Comparison of ENCODE assay signal across 23 mouse cellular contexts in genomic region chr4:148433336-148433735, GRCm38 (mm10). TPM values are rescaled to one million over a fixed set of nuclear protein-coding genes. Genes with fewer than 3 reads are reported as not detected.
A peak's percentile ranks its signal among the peaks of the same experiment; 100 is the strongest.
DNase-seq lines count a peak whose midpoint lies in the region; ATAC-seq lines count a peak whose summit lies in the region.
"Had no signal": no experiment of that assay in that cellular context is flagged by ENCODE, and none has a peak within 500 bp of the region (broad histone marks: within the 10 kb centered on the region; RNA-seq: fewer than 3 reads in every experiment).

No protein-coding gene starts in this region.

- H3K4me2 ChIP-seq in hindbrain, embryonic 11.5 days (replicated peaks; ENCODE audit: low read depth, low read length): no peak overlapping the region
- H3K4me2 ChIP-seq in hindbrain, embryonic 13.5 days: no peak overlapping the region
- no peak overlapping the region for H3K4me2 ChIP-seq in midbrain, embryonic 14.5 days (ENCODE audit: low read length)
- H3K4me2 ChIP-seq: heart, embryonic 13.5 days had no signal

- 0 out of 2 replicates have a peak overlapping the region, but pooled peaks have one; percentile 30 for H3K27ac ChIP-seq in hindbrain, embryonic 11.5 days (ENCODE audit: low read depth, low read length)
- H3K27ac ChIP-seq in hindbrain, embryonic 13.5 days: no peak overlapping the region
- no peak overlapping the region for H3K27ac ChIP-seq in midbrain, embryonic 14.5 days (replicated peaks; ENCODE audit: low read depth, low read length)
- H3K27ac ChIP-seq in midbrain, embryonic 10.5 days (replicated peaks): no peak overlapping the region
- H3K27ac ChIP-seq: heart, embryonic 13.5 days; macrophage; stomach, postnatal 0 days had no signal

- H3K9me3 ChIP-seq in hindbrain, embryonic 11.5 days (ENCODE audit: control insufficient read depth, low read length): no peaks in the 10 kb centered on the region
- H3K9me3 ChIP-seq in hindbrain, embryonic 13.5 days: no peaks in the 10 kb centered on the region
- no peaks in the 10 kb centered on the region for H3K9me3 ChIP-seq in midbrain, embryonic 14.5 days (ENCODE audit: control insufficient read depth, low read length)
- no peaks in the 10 kb centered on the region for H3K9me3 ChIP-seq in midbrain, embryonic 10.5 days (replicated peaks)
- H3K9me3 ChIP-seq: heart, embryonic 13.5 days had no signal

- no peaks in the 10 kb centered on the region for H3K36me3 ChIP-seq in hindbrain, embryonic 11.5 days (ENCODE audit: control insufficient read depth, insufficient read depth, low read length)
- H3K36me3 ChIP-seq in hindbrain, embryonic 13.5 days: peaks cover 6% of the 10 kb centered on the region
- peaks cover 3% of the 10 kb centered on the region; the same call in 1 of the 2 replicates for H3K36me3 ChIP-seq in midbrain, embryonic 14.5 days (ENCODE audit: control insufficient read depth, insufficient read depth, low read length)
- H3K36me3 ChIP-seq in midbrain, embryonic 10.5 days: peaks cover 29% of the 10 kb centered on the region

- intact Hi-C loops in gastrocnemius, postnatal 14 days (cut with DNase I; ENCODE audit: low total_unique reads): loop anchor here (10.0 kb wide), 1 partner anchor 329 kb away; no protein-coding TSS in a partner anchor

- 83% methylated on average over 18 of the region's 18 CpGs for WGBS in hindbrain, embryonic 11.5 days
- 84% methylated on average over 18 of the region's 18 CpGs for WGBS in hindbrain, embryonic 13.5 days
- 83% methylated on average over 18 of the region's 18 CpGs for WGBS in midbrain, embryonic 14.5 days
- 89% methylated on average over 18 of the region's 18 CpGs for WGBS in midbrain, embryonic 10.5 days

- H3K4me1 ChIP-seq in hindbrain, embryonic 11.5 days (replicated peaks; ENCODE audit: control insufficient read depth, insufficient read depth, low read length): no peaks in the 10 kb centered on the region
- peaks cover 40% of the 10 kb centered on the region for H3K4me1 ChIP-seq in hindbrain, embryonic 13.5 days (replicated peaks)
- H3K4me1 ChIP-seq in midbrain, embryonic 14.5 days (ENCODE audit: control insufficient read depth, insufficient read depth, low read length): peaks cover 1% of the 10 kb centered on the region; the same call in 1 of the 2 replicates
- H3K4me1 ChIP-seq in midbrain, embryonic 10.5 days: peaks cover 21% of the 10 kb centered on the region

- H3K4me3 ChIP-seq in hindbrain, embryonic 11.5 days (ENCODE audit: low read depth, low read length): no peak overlapping the region
- H3K4me3 ChIP-seq in hindbrain, embryonic 13.5 days: no peak overlapping the region
- no peak overlapping the region for H3K4me3 ChIP-seq in midbrain, embryonic 14.5 days (replicated peaks; ENCODE audit: low read depth, low read length)
- no peak overlapping the region for H3K4me3 ChIP-seq in midbrain, embryonic 10.5 days
- H3K4me3 ChIP-seq: heart, embryonic 13.5 days had no signal

- H3K9ac ChIP-seq in hindbrain, embryonic 11.5 days (ENCODE audit: low read depth, low read length): no peak overlapping the region
- H3K9ac ChIP-seq in hindbrain, embryonic 13.5 days: no peak overlapping the region
- H3K9ac ChIP-seq in midbrain, embryonic 14.5 days (replicated peaks; ENCODE audit: low read length): 0 out of 2 replicates have a peak overlapping the region, but pooled peaks have one; percentile 12
- H3K9ac ChIP-seq: heart, embryonic 13.5 days had no signal

- H3K27me3 ChIP-seq in hindbrain, embryonic 11.5 days (ENCODE audit: control insufficient read depth, insufficient read depth, low read length): no peaks in the 10 kb centered on the region
- H3K27me3 ChIP-seq in hindbrain, embryonic 13.5 days: no peaks in the 10 kb centered on the region
- no peaks in the 10 kb centered on the region for H3K27me3 ChIP-seq in midbrain, embryonic 14.5 days (ENCODE audit: control insufficient read depth, insufficient read depth, low read length)
- no peaks in the 10 kb centered on the region for H3K27me3 ChIP-seq in midbrain, embryonic 10.5 days (ENCODE audit: low read depth, poor library complexity, severe bottlenecking)
- H3K27me3 ChIP-seq: heart, embryonic 13.5 days had no signal

- no peak for ATAC-seq in hindbrain, embryonic 11.5 days (ENCODE audit: low FRiP score)
- ATAC-seq in hindbrain, embryonic 13.5 days (ENCODE audit: low FRiP score): no peak
- no peak for ATAC-seq in midbrain, embryonic 14.5 days (ENCODE audit: low FRiP score, low TSS enrichment)
- ATAC-seq: forebrain, embryonic 14.5 days; hindbrain, embryonic 16.5 days; lung, postnatal 0 days had no signal

- DNase-seq in hindbrain, embryonic 11.5 days (ENCODE audit: low spot score): no peak
- no peak for DNase-seq in midbrain, embryonic 14.5 days
- no peak for DNase-seq in midbrain, embryonic 10.5 days (ENCODE audit: low spot score)
- peak; percentile 61 for DNase-seq in kidney, postnatal 14 days
- no peak for DNase-seq in gastrocnemius, postnatal 14 days
- no peak for DNase-seq in urinary bladder, postnatal 4 days (ENCODE audit: low spot score in 2 of 2)
- DNase-seq in heart, adult 9 months (ENCODE audit: low spot score in 2 of 2): no peak
- DNase-seq: adrenal gland, postnatal 10 days; cerebellum, adult 2 months; cerebellum, postnatal 36 days; gastrocnemius, postnatal 25 days; heart, adult 18-20 months; heart, postnatal 4 days; layer of hippocampus, adult 9-11 months; thymus, adult 2 months; thymus, postnatal 4 days had no signal

RNA-seq across cellular contexts. Expression of gene Ubiad1, which starts 11.2 kb away (rescaled TPM):
- 14.4 and 14.6 TPM in 2 replicates for polyA plus RNA-seq in hindbrain, embryonic 11.5 days (2014; fragmentation: Nextera tagmentation; extraction: Ambion mirVana)
- polyA plus RNA-seq in hindbrain, embryonic 13.5 days (2015; fragmentation: Nextera tagmentation; extraction: Ambion mirVana): 17.7 and 19.1 TPM in 2 replicates
- 14.7 and 15.9 TPM in 2 replicates for polyA plus RNA-seq in midbrain, embryonic 14.5 days (2014; fragmentation: Nextera tagmentation; extraction: Ambion mirVana)
- polyA plus RNA-seq in midbrain, embryonic 10.5 days (2016; fragmentation: Nextera tagmentation; extraction: Ambion mirVana): 26.2 and 28.3 TPM in 2 replicates
- total RNA-seq in gastrocnemius, postnatal 14 days (2021): 10 to 100 TPM in 1 of 2 experiments, 1 to 10 TPM in 1; 8.4 to 10.1 TPM

RNA-seq across cellular contexts. Expression of gene Mtor, which starts 15.1 kb away (rescaled TPM):
- 28.0 and 33.0 TPM in 2 replicates for polyA plus RNA-seq in hindbrain, embryonic 11.5 days (2014; fragmentation: Nextera tagmentation; extraction: Ambion mirVana)
- polyA plus RNA-seq in hindbrain, embryonic 13.5 days (2015; fragmentation: Nextera tagmentation; extraction: Ambion mirVana): 23.0 and 23.7 TPM in 2 replicates
- polyA plus RNA-seq in midbrain, embryonic 14.5 days (2014; fragmentation: Nextera tagmentation; extraction: Ambion mirVana): 30.6 and 34.8 TPM in 2 replicates
- 20.8 and 25.6 TPM in 2 replicates for polyA plus RNA-seq in midbrain, embryonic 10.5 days (2016; fragmentation: Nextera tagmentation; extraction: Ambion mirVana)
- total RNA-seq in gastrocnemius, postnatal 14 days (2021): 10 to 100 TPM; 27.5 to 31.4 TPM
